Mouse (Mus musculus) thymus, adult 2 months (tissue): Measurements from ENCODE around the gene Egln3. TPM values are rescaled to one million over a fixed set of nuclear protein-coding genes. Genes with fewer than 3 reads are reported as not detected.

ENCODE experiments used
- DNase-seq: peaks from one replicate; pipeline ENCODE4 v3.0.0; 2021
- H3K27ac ChIP-seq: fragments of 200-500 bp; 2 replicates; pipeline ENCODE4 v1.5.1; 2012; ENCODE audit warnings: low read length, control low read depth; ENCODE audit not compliant: control insufficient read depth, insufficient read depth
- H3K27me3 ChIP-seq: fragments of 200-500 bp; 2 replicates; pipeline ENCODE4 v1.6.1; 2012; ENCODE audit warnings: mild to moderate bottlenecking, low read length, moderate library complexity, mixed read lengths; ENCODE audit not compliant: control insufficient read depth, insufficient read depth
- H3K36me3 ChIP-seq: fragments of 200-500 bp; 2 replicates; pipeline ENCODE4 v1.6.1; 2012; ENCODE audit warnings: mild to moderate bottlenecking, low read length, moderate library complexity; ENCODE audit not compliant: control insufficient read depth, insufficient read depth
- H3K4me1 ChIP-seq: fragments of 200-500 bp; replicated peaks from 2 replicates; pipeline ENCODE4 v1.6.1; 2012; ENCODE audit warnings: low read length; ENCODE audit not compliant: control insufficient read depth, insufficient read depth
- H3K4me3 ChIP-seq: fragments of 200-500 bp; 2 replicates; pipeline ENCODE4 v1.5.1; 2012; ENCODE audit warnings: mild to moderate bottlenecking, low read length, control low read depth, moderate library complexity; ENCODE audit not compliant: control insufficient read depth, insufficient read depth
- CTCF ChIP-seq: fragments of 200-500 bp; IDR thresholded peaks from 2 replicates; pipeline ENCODE4 v1.5.1; 2012; ENCODE audit warnings: mild to moderate bottlenecking, control low read depth, low read length, moderate library complexity, borderline replicate concordance; ENCODE audit not compliant: control insufficient read depth, poor library complexity, insufficient read depth; ENCODE audit errors: extremely low read depth
- POLR2A ChIP-seq: fragments of 200-500 bp; IDR thresholded peaks from 2 replicates; pipeline ENCODE4 v1.6.1; 2012; ENCODE audit warnings: mild to moderate bottlenecking, low read length, control low read depth, moderate library complexity; ENCODE audit not compliant: control insufficient read depth, poor library complexity, insufficient read depth; ENCODE audit errors: extremely low read depth
- WGBS: fragments of 180-500 bp; shearing (Covaris S2); methylation state at CpG from one replicate; pipeline ENCODE4 v1.1.7; 2018; 5-methylcytosine and 5-hydroxymethylcytosine counted together
- polyA plus RNA-seq: library from polyadenylated mRNA; depleted of rRNA; stranded (reverse); fragments of >200 nt; gene quantifications from 2 replicates; pipeline ENCODE4 v1.2.3, GENCODE M21; 2012; rRNA removed

The Egln3 gene
- 22.2 and 26.1 TPM in 2 replicates for polyA plus RNA-seq

DNA sequence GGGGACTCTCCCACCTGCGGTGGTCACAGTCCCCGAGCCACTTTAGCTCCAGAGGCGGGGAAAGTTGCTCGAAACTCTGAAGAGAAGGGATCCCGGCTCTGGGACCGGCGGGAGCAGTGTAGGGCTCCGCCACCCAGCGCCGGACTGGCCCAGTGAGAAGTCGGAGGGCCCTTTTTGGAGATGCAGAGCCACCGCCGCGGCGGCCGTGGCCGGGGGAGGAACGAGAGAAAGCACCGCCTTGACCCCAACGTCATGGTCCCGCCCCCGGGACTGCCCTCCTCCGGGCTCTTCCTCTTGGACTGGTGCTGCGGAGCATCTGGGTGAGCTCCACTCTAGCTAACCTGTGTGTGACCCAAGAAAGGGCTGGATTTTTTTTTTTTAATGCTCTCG, at the start of gene Egln3:
TSS of gene Egln3 (minus strand) at position 205 of the 390 bp plus-strand sequence.
- WGBS, result under 1% methylated on average over 25 of the region's 25 CpGs
- peak; percentile 89 for DNase-seq
- H3K4me3 ChIP-seq, result peak within 1 kb of the TSS; percentile 88

DNA sequence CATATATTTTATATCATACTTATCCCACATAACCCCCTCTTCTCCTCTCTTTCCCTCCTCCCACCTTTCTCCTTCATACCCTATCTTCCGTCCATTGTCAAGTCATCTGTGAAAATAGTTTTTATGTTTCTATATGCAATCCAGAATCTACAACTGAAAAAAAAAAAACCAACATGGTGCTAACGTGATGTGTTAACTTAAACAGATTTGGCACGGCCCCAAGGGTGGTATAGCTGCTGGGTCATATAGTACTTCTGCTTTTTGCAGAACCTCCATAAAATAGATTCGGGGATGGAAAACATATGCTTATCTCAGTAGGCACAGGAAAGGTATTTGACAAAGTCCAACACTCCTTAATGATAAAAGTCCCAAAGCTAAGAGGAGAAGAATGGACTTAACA, 49.8 kb upstream of the Egln3 start:
- TF ChIP-seq CTCF (no peak), POLR2A (no peak)
- WGBS, result 48% methylated on average over 4 of the region's 4 CpGs
- peaks cover 4% of the 10 kb centered on the region for H3K4me1 ChIP-seq

More for the DNA sequence above, at the start of gene Egln3:
- H3K36me3 ChIP-seq, result no peaks in the 10 kb centered on the region
- peaks cover 11% of the 10 kb centered on the region for H3K4me1 ChIP-seq
- peak within 1 kb of the TSS; percentile 17; the same call in 1 of the 2 replicates for H3K27ac ChIP-seq
- H3K27me3 ChIP-seq, result no peaks in the 10 kb centered on the region
- TF ChIP-seq CTCF (no peak), POLR2A (peak; percentile 31; the same call in 1 of the 2 replicates)

GRCm38 (mm10) chr12:54251942-54252400, 48.3 kb upstream of the Egln3 start:
- DNase-seq, result no peak
- Histone ChIP-seq H3K36me3 (no peaks in the 10 kb centered on the region), H3K4me3 (no peak overlapping the region), H3K27me3 (no peaks in the 10 kb centered on the region), H3K27ac (no peak overlapping the region), H3K4me1 (peaks cover 4% of the 10 kb centered on the region)
- TF ChIP-seq CTCF, result no peak
- TF ChIP-seq POLR2A, result no peak
- WGBS, result 88% methylated on average over 9 of the region's 9 CpGs

More for the DNA sequence above, 49.8 kb upstream of the Egln3 start:
- no peak overlapping the region for H3K4me3 ChIP-seq
- no peaks in the 10 kb centered on the region for H3K36me3 ChIP-seq
- H3K27me3 ChIP-seq, result no peaks in the 10 kb centered on the region
- DNase-seq, result no peak
- H3K27ac ChIP-seq, result no peak overlapping the region

GRCm38 (mm10) chr12:54247835-54248234, 44.2 kb upstream of the Egln3 start:
- no peaks in the 10 kb centered on the region for H3K4me1 ChIP-seq
- TF ChIP-seq POLR2A, result no peak
- TF ChIP-seq CTCF, result no peak
- H3K27me3 ChIP-seq, result no peaks in the 10 kb centered on the region
- no peak overlapping the region for H3K4me3 ChIP-seq
- no peaks in the 10 kb centered on the region for H3K36me3 ChIP-seq
- DNase-seq, result no peak
- H3K27ac ChIP-seq, result no peak overlapping the region
- WGBS, result 89% methylated on average over 7 of the region's 7 CpGs

GRCm38 (mm10) chr12:54243158-54243557, 39.5 kb upstream of the Egln3 start:
- 99% methylated on average over 5 of the region's 5 CpGs for WGBS
- no peaks in the 10 kb centered on the region for H3K27me3 ChIP-seq
- H3K36me3 ChIP-seq, result no peaks in the 10 kb centered on the region
- no peak for DNase-seq
- no peak for TF ChIP-seq POLR2A
- TF ChIP-seq CTCF, result no peak
- H3K4me1 ChIP-seq, result no peaks in the 10 kb centered on the region; the same call in 1 of the 2 replicates
- no peak overlapping the region for H3K4me3 ChIP-seq
- H3K27ac ChIP-seq, result no peak overlapping the region

DNA sequence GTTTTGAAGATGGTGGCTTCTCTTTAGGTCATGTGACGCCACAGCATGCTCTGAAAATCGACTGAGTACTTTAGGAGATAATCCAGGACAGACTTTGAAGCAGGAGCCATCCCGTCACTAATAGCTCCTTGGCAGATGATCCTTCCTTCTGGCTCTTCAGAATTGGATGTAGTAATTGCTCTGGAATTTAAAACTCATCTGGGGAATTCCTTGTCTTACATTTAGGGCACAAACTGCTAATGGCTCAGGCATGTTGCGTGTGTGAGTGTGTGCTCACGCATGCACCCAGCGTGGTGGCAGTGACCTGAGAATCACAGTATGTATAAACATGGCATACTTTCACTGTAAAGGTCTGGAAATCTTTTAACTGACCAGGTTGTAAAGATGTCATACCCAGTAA, 38.3 kb upstream of the Egln3 start:
- 89% methylated on average over 6 of the region's 6 CpGs for WGBS
- TF ChIP-seq POLR2A (no peak), CTCF (no peak)
- H3K4me3 ChIP-seq, result no peak overlapping the region
- H3K27me3 ChIP-seq, result no peaks in the 10 kb centered on the region
- DNase-seq, result no peak
- no peaks in the 10 kb centered on the region; the same call in 1 of the 2 replicates for H3K4me1 ChIP-seq
- no peak overlapping the region for H3K27ac ChIP-seq
- H3K36me3 ChIP-seq, result no peaks in the 10 kb centered on the region

- WGBS, result 94% methylated on average over 6 of the region's 6 CpGs
- no peak for DNase-seq
- TF ChIP-seq CTCF, result no peak
- no peak for TF ChIP-seq POLR2A
- Histone ChIP-seq H3K27ac (no peak overlapping the region), H3K4me1 (no peaks in the 10 kb centered on the region), H3K36me3 (no peaks in the 10 kb centered on the region), H3K27me3 (no peaks in the 10 kb centered on the region), H3K4me3 (no peak overlapping the region)
Measured at GRCm38 (mm10) chr12:54233794-54234193, 30.1 kb upstream of the Egln3 start.
